Mouse (Mus musculus) right cerebral cortex, postnatal 4 days (tissue): ENCODE data around the gene Ccdc142.

Experiments
- DNase-seq: peaks from one replicate; pipeline ENCODE4 v3.0.0-alpha.2; 2022

Ccdc142 gene

DNA sequence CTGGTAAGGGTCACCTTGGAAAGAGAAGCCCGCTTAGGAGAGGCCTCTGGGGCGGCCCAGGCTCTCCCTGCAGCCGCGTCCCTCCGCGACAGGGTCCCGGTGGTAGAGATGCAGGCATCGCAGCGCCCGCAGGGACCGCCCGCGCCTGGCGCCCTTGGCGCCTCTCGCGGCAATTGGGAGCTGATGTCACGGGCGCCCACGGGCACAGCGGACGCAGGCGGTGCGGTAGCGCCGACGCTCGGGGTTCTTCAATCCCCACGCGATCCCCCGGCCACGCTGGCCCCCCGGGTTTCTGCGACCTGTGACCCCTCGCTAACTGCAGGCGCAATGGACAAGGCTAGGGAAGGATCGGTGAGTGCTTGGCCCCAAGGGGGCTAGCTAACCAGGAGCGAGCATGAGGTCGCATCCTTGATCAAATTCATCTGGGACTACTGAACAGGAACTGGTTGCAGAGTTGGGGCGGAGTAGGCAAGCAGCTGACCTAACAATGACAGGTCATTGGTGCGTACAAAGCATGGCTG lies 40.9 kb downstream of the Ccdc142 start:
- DNase-seq, result peak; percentile 63

DNA sequence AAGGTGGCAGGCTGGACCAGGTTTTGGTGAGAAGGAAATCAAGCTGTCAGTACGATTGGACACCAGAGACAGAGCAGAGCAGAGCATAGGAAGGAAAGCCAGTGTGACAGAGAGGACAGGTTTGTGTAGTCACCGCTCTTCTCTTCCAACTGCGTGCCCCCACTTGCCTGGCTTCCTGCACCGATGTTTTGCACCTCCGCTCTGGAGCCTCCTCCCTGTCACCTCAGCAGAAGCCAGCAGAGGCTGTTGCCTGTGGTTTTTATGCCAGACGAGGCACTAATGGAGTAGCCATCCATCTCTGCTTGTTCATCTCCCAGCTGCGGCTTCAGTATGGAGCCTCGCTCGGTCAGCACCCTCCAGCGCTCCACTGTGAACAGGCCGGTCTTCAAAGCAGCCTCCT lies 41.5 kb downstream of the Ccdc142 start:
- DNase-seq, result no peak

DNA sequence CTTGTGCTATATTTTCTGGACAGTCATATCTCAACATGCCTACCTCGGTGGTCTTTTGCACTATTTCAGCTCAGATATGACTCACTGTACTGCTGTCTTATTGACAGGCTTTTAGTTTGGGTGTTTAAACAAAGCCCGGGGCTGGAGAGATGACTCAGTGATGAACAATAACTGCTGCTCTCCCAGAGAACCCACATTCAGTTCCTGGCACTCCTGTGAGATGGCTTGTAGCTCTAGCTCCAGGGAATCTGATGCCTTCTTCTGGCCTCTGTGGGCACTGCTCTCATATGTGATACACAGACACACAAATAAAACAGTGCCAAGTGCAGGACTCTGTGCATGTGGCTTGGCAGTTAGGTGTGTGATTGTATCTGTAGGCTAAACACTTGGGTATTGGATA lies 43.8 kb downstream of the Ccdc142 start:
- no peak for DNase-seq

DNA sequence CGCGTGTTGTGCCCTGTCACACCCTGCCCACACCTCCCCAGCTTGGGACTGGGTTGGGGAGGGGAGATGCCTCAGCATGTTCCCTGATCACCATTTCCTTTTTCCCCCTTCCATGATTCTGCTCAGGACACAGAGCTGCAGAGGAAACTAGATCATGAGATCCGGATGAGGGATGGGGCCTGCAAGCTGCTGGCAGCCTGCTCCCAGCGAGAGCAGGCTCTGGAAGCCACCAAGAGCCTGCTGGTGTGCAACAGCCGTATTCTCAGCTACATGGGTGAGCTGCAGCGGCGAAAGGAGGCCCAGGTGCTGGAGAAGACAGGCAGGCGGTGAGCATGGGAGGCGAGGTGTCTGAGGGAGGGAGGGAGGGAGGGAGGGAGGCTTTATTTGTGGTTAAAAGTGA lies 44.4 kb downstream of the Ccdc142 start:
- no peak for DNase-seq

DNA sequence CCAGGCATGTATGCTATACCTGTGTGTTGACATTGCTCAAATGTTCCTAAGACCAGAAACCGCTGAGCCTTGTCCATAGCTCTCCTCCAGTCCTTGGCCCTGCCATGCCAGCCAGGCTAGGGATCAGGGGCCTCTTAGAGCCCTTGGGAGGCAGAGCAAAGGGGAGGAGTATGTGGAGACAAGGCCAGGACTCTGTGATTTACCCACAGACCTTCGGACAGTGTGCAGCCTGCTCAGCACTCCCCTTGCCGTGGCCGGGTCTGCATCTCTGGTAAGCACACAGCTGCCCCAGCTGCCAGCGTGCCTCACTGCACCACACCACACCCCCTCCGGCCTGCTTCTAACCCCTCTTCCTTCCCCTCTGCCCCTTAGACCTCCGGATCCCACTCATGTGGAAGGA lies 45.9 kb downstream of the Ccdc142 start:
- no peak for DNase-seq

DNA sequence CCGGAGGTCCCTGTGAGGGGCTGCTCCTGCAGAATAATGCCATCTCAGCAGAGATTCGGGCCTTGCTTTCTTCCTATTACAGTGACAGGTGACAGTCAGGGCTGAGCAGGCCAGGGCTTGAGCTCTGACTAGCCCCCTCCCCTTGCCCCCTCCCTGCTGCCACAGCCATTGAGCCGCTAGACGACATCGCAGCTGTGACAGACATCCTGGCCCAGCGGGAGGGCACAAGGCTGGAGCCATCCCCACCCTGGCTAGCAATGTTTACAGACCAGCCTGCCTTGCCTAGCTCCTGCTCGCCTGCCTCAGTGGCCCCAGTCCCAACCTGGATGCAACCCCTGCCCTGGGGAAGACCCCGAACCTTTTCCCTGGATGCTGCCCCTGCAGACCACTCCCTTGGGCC lies 50.3 kb downstream of the Ccdc142 start:
- no peak for DNase-seq

DNA sequence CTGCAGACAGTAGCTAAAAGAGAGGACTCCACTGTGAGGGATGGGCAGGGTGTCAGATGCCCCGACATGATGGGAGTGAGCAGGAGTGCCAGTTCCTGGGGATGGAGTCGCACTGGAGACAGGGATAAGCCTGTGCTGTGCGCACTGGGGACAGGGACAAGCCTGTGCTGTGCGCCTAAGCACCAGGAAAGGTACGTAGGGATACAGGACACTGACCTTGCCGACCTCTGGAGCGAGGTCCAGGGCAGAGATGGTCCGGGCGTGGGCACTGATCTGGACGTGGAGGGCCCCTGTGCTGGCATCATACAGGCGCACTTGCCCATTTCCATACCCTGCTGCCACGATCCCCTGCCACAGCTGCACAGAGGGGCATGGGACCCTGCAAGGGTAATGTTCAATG lies 51.6 kb downstream of the Ccdc142 start:
- DNase-seq, result no peak

DNA sequence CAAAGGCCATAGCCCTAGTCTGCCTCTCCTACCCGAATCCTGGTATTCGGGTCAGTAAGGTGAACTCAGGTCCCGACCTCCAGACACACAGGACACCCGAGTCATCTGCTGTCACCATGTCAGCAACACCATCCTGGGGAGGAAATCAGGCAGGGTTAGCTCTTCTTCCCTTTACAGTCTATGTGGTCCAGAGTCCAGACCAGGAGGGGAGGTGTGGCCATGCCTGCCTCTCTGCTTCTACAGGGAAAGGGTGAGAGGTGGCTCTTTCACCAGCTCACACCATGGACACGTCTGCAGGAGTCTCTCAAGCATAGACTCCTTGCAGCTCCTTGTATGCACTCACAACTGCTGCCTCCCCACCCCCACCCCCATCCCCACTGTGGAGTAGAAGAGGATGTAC lies 52.1 kb downstream of the Ccdc142 start:
- DNase-seq, result no peak

DNA sequence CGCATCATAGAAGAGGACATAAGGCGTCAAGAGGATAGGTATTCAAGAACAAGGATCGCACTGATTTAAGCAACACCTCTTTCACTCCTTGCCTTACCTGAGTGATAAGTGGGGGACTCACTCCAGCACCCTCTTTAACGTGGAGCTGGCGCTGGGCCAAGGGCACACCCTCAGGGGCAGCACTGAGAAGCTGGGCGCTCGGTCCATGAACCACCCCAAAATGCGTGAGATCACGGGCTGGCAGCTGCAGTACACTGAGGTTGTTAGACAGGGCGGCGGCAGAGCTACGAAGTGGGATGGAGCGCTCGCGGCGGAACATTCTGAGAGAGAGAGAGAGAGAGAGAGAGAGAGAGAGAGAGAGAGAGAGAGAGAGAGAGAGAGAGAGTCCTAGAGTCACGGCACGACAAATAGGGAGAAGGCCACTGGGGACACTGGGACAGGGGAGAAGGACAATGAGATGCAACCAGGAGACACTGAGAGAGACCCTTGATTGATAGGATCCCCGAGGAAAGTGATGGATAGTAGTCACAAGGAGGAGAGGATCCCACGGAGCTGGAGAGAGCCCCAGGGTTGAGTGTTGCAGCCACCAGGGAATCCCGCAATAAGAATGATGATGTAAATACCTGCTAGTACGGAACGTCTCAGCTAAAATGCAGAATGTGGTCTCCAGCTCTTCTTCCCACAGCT lies 54.3 kb downstream of the Ccdc142 start:
- peak; percentile 59 for DNase-seq

DNA sequence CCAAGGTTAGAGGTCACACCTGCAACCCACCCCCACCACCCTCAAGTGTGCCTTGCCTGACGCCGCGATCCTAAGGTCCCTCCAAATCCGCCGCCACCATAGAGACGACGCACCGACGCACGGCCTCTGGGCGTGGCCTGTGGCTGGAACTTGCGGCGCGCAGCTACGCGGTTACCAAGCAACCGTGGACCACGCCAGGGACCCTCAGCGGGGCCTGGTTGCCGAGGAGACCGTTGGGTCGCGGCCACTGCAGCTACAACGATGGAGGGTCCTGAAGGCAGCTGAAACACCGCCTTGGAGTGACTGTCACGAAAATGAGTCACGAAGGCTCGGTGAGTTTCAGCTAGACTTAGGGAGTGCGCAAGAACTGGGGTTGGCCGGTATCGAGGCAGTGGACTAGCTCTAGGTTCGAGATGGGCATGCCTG lies 54.9 kb downstream of the Ccdc142 start, which contains the start of the genes Wdr54 and 1700003E16Rik:
Gene Wdr54, minus strand, starts transcription at position 139 of the 426 bp plus-strand sequence.
Gene 1700003E16Rik, plus strand, starts transcription at position 146 of the 426 bp plus-strand sequence.
- peak; percentile 77 for DNase-seq
